Mouse (Mus musculus): Measurements from ENCODE around the gene Tph1. TPM values are rescaled to one million over a fixed set of nuclear protein-coding genes. Genes with fewer than 3 reads are reported as not detected.

Tph1 gene
- total RNA-seq, 2 experiments from 2014 or later, result 0.23 TPM; not detected in 1

GRCm38 (mm10) chr7:46603051-46603450 is 69.3 kb downstream of the Tph1 start:
- peak in 1 of 2 experiments; percentile 81 for DNase-seq (ENCODE audit: low spot score in 2 of 2)

DNA sequence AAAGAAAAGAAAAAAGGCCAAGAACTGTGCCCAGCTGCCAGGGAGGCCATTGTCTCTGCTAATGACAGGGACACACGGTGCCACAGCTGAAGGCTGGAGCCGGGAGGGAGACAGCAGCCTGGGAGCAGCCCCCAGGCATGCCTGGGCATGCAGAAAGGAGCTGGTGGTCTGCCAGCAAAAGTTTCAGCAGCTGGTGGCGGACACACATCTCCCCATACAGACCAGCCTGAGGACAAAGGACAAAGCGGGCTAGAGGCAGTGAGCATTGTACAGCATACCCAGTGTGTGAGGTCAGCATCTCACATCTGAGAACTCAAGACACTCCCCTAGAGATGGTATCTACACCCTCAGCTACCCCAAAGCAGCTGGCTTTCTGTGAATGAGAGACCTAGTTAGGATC is 70.3 kb downstream of the Tph1 start:
- DNase-seq (ENCODE audit: low spot score in 2 of 2), result no peak

DNA sequence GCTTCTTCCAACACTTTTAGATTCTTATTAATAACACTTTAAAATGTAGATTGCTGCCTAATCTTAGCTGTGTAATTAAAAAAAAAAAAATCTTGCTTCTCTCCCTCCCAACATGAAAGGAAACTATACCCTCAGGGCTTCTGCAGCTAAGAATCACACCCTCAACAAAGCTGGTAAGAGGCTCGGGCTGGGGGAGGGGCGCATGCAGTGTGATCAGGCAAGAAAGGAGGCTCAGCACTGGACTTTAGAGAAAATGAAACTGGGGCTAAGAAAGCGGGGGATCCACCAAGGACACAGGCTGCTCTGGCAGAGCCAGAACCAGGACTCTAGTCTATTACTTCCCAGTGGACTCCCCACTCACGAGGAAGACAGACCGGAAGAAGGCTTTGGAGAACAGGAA is 71.2 kb downstream of the Tph1 start:
- no peak for DNase-seq (ENCODE audit: low spot score in 2 of 2)

DNA sequence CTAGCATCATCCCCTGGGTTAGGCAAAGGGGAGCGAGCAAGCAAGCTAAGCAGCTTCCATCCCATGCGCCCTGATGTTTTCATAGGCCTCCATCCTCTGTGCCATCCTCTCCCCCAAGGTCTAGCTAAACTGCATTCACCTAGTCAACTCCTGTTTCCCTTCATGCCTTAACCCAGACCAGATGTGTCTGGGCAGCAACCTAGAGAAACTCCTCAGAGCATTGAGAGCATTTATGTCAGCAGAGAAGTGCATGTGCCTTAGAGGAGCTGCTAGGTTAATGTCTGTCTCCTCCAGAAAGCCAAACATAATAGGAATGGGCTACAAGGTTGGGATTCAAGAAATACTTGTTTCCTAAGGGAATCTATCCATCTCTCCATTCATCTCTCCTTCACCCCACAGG is 75.3 kb downstream of the Tph1 start:
- no peak for DNase-seq (ENCODE audit: low spot score in 2 of 2)

Other genes starting within 250 kb of the Tph1 start
- gene Sergef, start 32.7 kb downstream of the Tph1 start, total RNA-seq (2021), result 10 to 100 TPM; 47.9 to 50.8 TPM
- gene Saal1, start 38.1 kb upstream of the Tph1 start, total RNA-seq (2021), result 10 to 100 TPM; 10.1 to 10.6 TPM
- gene Saa3, start 43.2 kb upstream of the Tph1 start, total RNA-seq (2021), result not detected
- not detected for gene Saa4, start 60.1 kb upstream of the Tph1 start, total RNA-seq (2021)
- gene Saa1, start 70.4 kb upstream of the Tph1 start, total RNA-seq (2021), result not detected
- not detected for gene Saa2, start 79.3 kb upstream of the Tph1 start, total RNA-seq (2021)
- 10 to 100 TPM; 14.4 to 15.1 TPM for gene Hps5, start 123.5 kb upstream of the Tph1 start, total RNA-seq (2021)
- 10 to 100 TPM; 39.7 to 41.8 TPM for gene Gtf2h1, start 123.6 kb upstream of the Tph1 start, total RNA-seq (2021)
- gene Ldha, start 168.9 kb upstream of the Tph1 start, total RNA-seq (2021), result 100 to 1,000 TPM; 296 to 308 TPM
- gene Ldhc, start 188.7 kb upstream of the Tph1 start, total RNA-seq (2021), result not detected
- gene Tsg101, start 247.4 kb upstream of the Tph1 start, total RNA-seq (2021), result 10 to 100 TPM; 70.7 to 72.3 TPM

All from layer of hippocampus, adult 18-20 months (tissue).